ENCODE assay signal across 9 mouse cellular contexts in genomic region chr16:27140037-27140436, GRCm38 (mm10).
DNase-seq lines count a peak whose midpoint lies in the region; ATAC-seq and TF ChIP-seq lines count a peak whose summit lies in the region.
"Had no signal": no experiment of that assay in that cellular context is flagged by ENCODE, and none has a peak within 500 bp of the region (broad histone marks: within the 10 kb centered on the region; RNA-seq: fewer than 3 reads in every experiment).

No protein-coding gene starts in this region.

- H3K4me1 ChIP-seq in liver, embryonic 12.5 days = no peaks in the 10 kb centered on the region
- H3K4me1 ChIP-seq in embryonic facial prominence, embryonic 11.5 days (ENCODE audit: control insufficient read depth, insufficient read depth, low read length) = no peaks in the 10 kb centered on the region
- no peaks in the 10 kb centered on the region for H3K4me1 ChIP-seq in liver, adult 2 months (ENCODE audit: control insufficient read depth, insufficient read depth, low read length)
- H3K4me1 ChIP-seq: embryonic facial prominence, embryonic 15.5 days had no signal

- no peak overlapping the region for H3K9ac ChIP-seq in liver, embryonic 12.5 days
- H3K9ac ChIP-seq in embryonic facial prominence, embryonic 11.5 days (replicated peaks; ENCODE audit: low read length) = no peak overlapping the region
- H3K9ac ChIP-seq in liver, adult 2 months (ENCODE audit: low read depth, low read length) = no peak overlapping the region
- H3K9ac ChIP-seq: embryonic facial prominence, embryonic 15.5 days had no signal

- no peaks in the 10 kb centered on the region for H3K36me3 ChIP-seq in liver, embryonic 12.5 days
- no peaks in the 10 kb centered on the region for H3K36me3 ChIP-seq in embryonic facial prominence, embryonic 11.5 days (replicated peaks; ENCODE audit: control insufficient read depth, insufficient read depth, low read depth, low read length)
- no peaks in the 10 kb centered on the region for H3K36me3 ChIP-seq in liver, adult 2 months (ENCODE audit: control insufficient read depth, insufficient read depth, low read length)
- H3K36me3 ChIP-seq: embryonic facial prominence, embryonic 15.5 days had no signal

- WGBS in liver, embryonic 12.5 days (ENCODE audit: insufficient replicate concordance) = 18% methylated on average over 3 of the region's 3 CpGs
- WGBS in embryonic facial prominence, embryonic 11.5 days = 16% methylated on average over 3 of the region's 3 CpGs
- 10% methylated on average over 3 of the region's 3 CpGs for WGBS in liver, adult 2 months

- H3K4me3 ChIP-seq in liver, embryonic 12.5 days = no peak overlapping the region
- H3K4me3 ChIP-seq in embryonic facial prominence, embryonic 11.5 days (ENCODE audit: low read depth, low read length) = no peak overlapping the region
- H3K4me3 ChIP-seq in liver, adult 2 months (ENCODE audit: insufficient read depth, low read depth, low read length) = no peak overlapping the region
- H3K4me3 ChIP-seq: embryonic facial prominence, embryonic 15.5 days had no signal

- H3K9me3 ChIP-seq in liver, embryonic 12.5 days (replicated peaks) = 0 out of 2 replicates have a peak, but pooled peaks cover 2% of the 10 kb centered on the region
- no peaks in the 10 kb centered on the region for H3K9me3 ChIP-seq in embryonic facial prominence, embryonic 11.5 days (replicated peaks; ENCODE audit: control insufficient read depth, low read length)
- H3K9me3 ChIP-seq: embryonic facial prominence, embryonic 15.5 days had no signal

- H3K27ac ChIP-seq in liver, embryonic 12.5 days = no peak overlapping the region
- H3K27ac ChIP-seq in embryonic facial prominence, embryonic 11.5 days (replicated peaks; ENCODE audit: low read depth, low read length) = no peak overlapping the region
- no peak overlapping the region for H3K27ac ChIP-seq in liver, adult 2 months (replicated peaks; ENCODE audit: insufficient read depth, low read depth, low read length)
- H3K27ac ChIP-seq: embryonic facial prominence, embryonic 15.5 days had no signal

- no peaks in the 10 kb centered on the region for H3K27me3 ChIP-seq in liver, embryonic 12.5 days (replicated peaks)
- no peaks in the 10 kb centered on the region for H3K27me3 ChIP-seq in embryonic facial prominence, embryonic 11.5 days (ENCODE audit: control insufficient read depth, insufficient read depth, low read length)
- H3K27me3 ChIP-seq in liver, adult 2 months (ENCODE audit: control insufficient read depth, insufficient read depth, low read length) = no peaks in the 10 kb centered on the region
- H3K27me3 ChIP-seq: embryonic facial prominence, embryonic 15.5 days had no signal

- peak; percentile 57 for TF ChIP-seq CTCF in liver, adult 2 months (IDR thresholded peaks at IDR 0.05; ENCODE audit: low read depth, low read length)

- no peak overlapping the region for H3K4me2 ChIP-seq in liver, embryonic 12.5 days
- H3K4me2 ChIP-seq in embryonic facial prominence, embryonic 11.5 days (ENCODE audit: low read depth, low read length) = no peak overlapping the region
- H3K4me2 ChIP-seq: embryonic facial prominence, embryonic 15.5 days had no signal

- ATAC-seq in liver, embryonic 12.5 days = no peak
- ATAC-seq in embryonic facial prominence, embryonic 11.5 days (replicated peaks; ENCODE audit: insufficient number of reproducible peaks, low FRiP score, low TSS enrichment, low read depth) = no peak
- ATAC-seq in neutrophil, adult 5-6 weeks (ENCODE audit: extremely low read depth, insufficient number of reproducible peaks, low FRiP score, poor library complexity, severe bottlenecking) = peak; percentile 60; the same call in 1 of the 2 replicates
- ATAC-seq in monocyte, adult 5-6 weeks (replicated peaks; ENCODE audit: insufficient number of reproducible peaks, low FRiP score, low TSS enrichment, poor library complexity, severe bottlenecking) = no peak

- H3K79me2 ChIP-seq in liver, adult 2 months (ENCODE audit: control insufficient read depth, insufficient read depth, low read length) = no peaks in the 10 kb centered on the region

- peak; percentile 5 for DNase-seq in liver
- peak; percentile 58 for DNase-seq in adrenal gland, postnatal 14 days
- peak; percentile 71 for DNase-seq in embryonic facial prominence, embryonic 11.5 days (ENCODE audit: low spot score)
- DNase-seq in hindlimb bud, embryonic 11.5 days (ENCODE audit: extremely low spot score, low read depth, low spot score) = peak; percentile 35
- DNase-seq in liver, adult 2 months (ENCODE audit: extremely low read depth, low read depth, low spot score) = peak; percentile 16

- TF ChIP-seq POLR2A in liver, adult 2 months (IDR thresholded peaks at IDR 0.05; ENCODE audit: extremely low read depth, insufficient read depth, low read length) = no peak

Comparison
In these comparisons a context has a peak if more than half of its experiments do, and no peak if none do; other contexts are left out.
1. DNase-seq: peak in every context shown above with its lines; median percentile 71 in embryonic facial prominence, embryonic 11.5 days; 58 in adrenal gland, postnatal 14 days; 35 in hindlimb bud, embryonic 11.5 days; 16 in liver, adult 2 months; 5 in liver.